Mouse (Mus musculus) cerebellum, postnatal 36 days (tissue): ENCODE results near the gene Irf2.
A peak's percentile ranks its signal among the peaks of the same experiment; 100 is the strongest.
"Not testable (repeated sequence)": the region's sequence is repeated elsewhere in the genome, so short reads cannot be mapped to it uniquely, and the experiment has no call there.

Experiments used
- DNase-seq, 2 experiments: peaks; one replicate each; pipeline ENCODE4 v3.0.0; 2021 to 2022; ENCODE audit warnings: mixed read lengths in 2 of 2

Irf2 gene

GRCm38 (mm10) chr8:46729671-46730070 lies 9.9 kb upstream of the Irf2 start:
- not testable (repeated sequence) for DNase-seq

- no peak for DNase-seq
Observed at GRCm38 (mm10) chr8:46732381-46732915, 7.1 kb upstream of the Irf2 start.

GRCm38 (mm10) chr8:46733603-46734002 lies 5.9 kb upstream of the Irf2 start:
- DNase-seq: no peak

- DNase-seq: no peak
Observed at GRCm38 (mm10) chr8:46735505-46735904, 4.0 kb upstream of the Irf2 start.

GRCm38 (mm10) chr8:46736260-46736659 lies 3.3 kb upstream of the Irf2 start:
- DNase-seq: peak in 1 of 2 experiments; percentile 11

- no peak for DNase-seq
Observed at GRCm38 (mm10) chr8:46737421-46737820, 2.1 kb upstream of the Irf2 start.

GRCm38 (mm10) chr8:46737907-46738306 lies 1.6 kb upstream of the Irf2 start:
- DNase-seq: peak; percentile 16 to 24

GRCm38 (mm10) chr8:46738601-46739000 lies 931 bp upstream of the Irf2 start:
- DNase-seq: no peak

- no peak for DNase-seq
Observed at GRCm38 (mm10) chr8:46739956-46740512, 502 bp downstream of the Irf2 start.

GRCm38 (mm10) chr8:46740513-46741280 lies 1.2 kb downstream of the Irf2 start:
- DNase-seq: peak; percentile 65 to 68

- DNase-seq: peak in 1 of 2 experiments; percentile 39
Observed at GRCm38 (mm10) chr8:46741281-46741791, 1.8 kb downstream of the Irf2 start.

GRCm38 (mm10) chr8:46741991-46742690 lies 2.6 kb downstream of the Irf2 start:
- DNase-seq: no peak

- DNase-seq: no peak
Observed at GRCm38 (mm10) chr8:46742691-46743082, 3.2 kb downstream of the Irf2 start.

- DNase-seq: no peak
Observed at GRCm38 (mm10) chr8:46745464-46745863, 5.9 kb downstream of the Irf2 start.

GRCm38 (mm10) chr8:46747311-46747980 lies 7.9 kb downstream of the Irf2 start:
- no peak for DNase-seq

GRCm38 (mm10) chr8:46750000-46750399 lies 10.5 kb downstream of the Irf2 start:
- peak; percentile 46 to 52 for DNase-seq

- no peak for DNase-seq
Observed at GRCm38 (mm10) chr8:46750566-46750965, 11.0 kb downstream of the Irf2 start.

GRCm38 (mm10) chr8:46751151-46751550 lies 11.6 kb downstream of the Irf2 start:
- no peak for DNase-seq

- DNase-seq: no peak
Observed at GRCm38 (mm10) chr8:46752986-46753385, 13.5 kb downstream of the Irf2 start.

- DNase-seq: no peak
Observed at GRCm38 (mm10) chr8:46754355-46754754, 14.8 kb downstream of the Irf2 start.

- DNase-seq: no peak
Observed at GRCm38 (mm10) chr8:46755731-46756333, 16.3 kb downstream of the Irf2 start.

- DNase-seq: no peak
Observed at GRCm38 (mm10) chr8:46757613-46758012, 18.1 kb downstream of the Irf2 start.
